Mouse (Mus musculus) 416B (cell line): Measurements from ENCODE around the gene Tmem205.
A peak's percentile ranks its signal among the peaks of the same experiment; 100 is the strongest.

Experiments used
- DNase-seq: peaks from one replicate; pipeline ENCODE4 v3.0.0; 2011; ENCODE audit warnings: low read depth

The Tmem205 gene

DNA sequence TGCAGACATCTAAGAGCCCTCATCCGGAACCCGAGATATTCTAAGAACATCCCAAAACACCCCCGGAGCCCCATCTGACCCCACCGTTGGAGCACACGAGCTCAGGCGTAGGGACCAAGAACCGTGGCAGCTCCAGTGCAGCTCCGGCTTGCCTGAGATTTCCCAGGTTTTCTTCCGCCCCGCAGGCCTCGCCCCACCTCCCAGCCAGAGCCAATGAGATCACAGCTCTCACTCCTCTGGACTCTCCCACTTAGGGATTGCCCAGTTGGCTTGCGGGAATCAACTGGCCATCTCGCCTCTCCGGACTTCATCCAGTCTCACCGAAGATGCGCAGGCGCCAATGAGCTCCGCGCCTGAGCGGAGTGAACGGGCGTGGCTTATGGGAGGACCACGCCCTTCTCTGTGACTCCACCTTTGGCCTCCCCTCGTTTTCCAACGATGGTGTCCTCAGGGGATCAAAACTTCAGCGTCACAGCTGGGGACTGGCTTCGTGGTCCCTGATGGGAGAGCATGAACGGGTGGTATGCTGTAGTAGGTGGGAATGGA is at the start of gene Tmem205, which contains the start of gene Ccdc159:
Gene Tmem205, minus strand, starts transcription at position 349 of the 546 bp plus-strand sequence.
Gene Ccdc159, plus strand, starts transcription at position 264 of the 546 bp plus-strand sequence.
- peak; percentile 99 for DNase-seq

DNA sequence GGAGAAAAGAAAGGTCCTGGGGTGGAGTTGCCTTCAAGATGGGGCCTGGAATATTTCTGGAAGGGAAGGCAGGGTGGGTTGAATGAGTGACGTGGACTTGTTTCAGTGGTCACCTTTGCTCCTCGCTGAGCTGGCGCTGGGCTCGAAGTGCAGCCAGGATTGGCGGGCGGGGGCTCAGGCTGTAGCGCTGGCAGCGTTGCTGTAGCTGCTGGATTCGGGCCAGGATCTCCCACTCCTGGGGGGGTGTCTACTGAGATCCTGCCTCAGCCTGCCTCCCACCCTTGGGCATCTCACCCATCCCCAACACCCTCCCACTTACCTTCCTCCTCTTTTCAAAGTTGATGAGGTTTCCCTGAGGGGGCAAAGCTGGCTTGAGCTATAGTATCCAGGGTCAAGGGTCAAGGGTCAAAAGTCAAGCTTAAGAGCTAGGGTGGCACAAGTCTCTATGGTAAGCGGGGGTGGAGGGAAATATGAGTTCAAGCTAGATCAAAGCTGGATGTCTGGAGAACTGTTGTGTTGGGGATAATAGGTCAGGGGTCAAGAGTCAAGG is 49.3 kb upstream of the Tmem205 start:
- no peak for DNase-seq

DNA sequence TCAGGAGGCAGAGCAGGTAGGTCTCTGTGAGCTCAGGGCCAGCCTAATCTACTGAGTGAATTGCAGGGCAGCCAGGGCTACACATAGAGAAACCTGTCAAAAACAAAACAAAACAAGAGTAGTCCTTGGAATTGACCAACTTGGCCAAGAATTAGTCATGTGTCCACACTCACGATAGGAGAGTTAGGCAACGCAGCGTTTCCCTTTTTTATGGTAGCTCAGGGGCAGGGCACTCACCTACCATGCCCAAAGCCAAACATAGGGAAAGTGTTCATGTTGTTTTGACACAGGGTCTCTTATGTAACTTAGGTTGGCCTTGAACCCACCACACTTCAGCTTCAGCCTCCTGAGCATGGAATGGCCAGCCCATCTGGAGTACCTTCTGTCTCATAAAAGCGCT is 41.9 kb upstream of the Tmem205 start:
- peak; percentile 51 for DNase-seq

DNA sequence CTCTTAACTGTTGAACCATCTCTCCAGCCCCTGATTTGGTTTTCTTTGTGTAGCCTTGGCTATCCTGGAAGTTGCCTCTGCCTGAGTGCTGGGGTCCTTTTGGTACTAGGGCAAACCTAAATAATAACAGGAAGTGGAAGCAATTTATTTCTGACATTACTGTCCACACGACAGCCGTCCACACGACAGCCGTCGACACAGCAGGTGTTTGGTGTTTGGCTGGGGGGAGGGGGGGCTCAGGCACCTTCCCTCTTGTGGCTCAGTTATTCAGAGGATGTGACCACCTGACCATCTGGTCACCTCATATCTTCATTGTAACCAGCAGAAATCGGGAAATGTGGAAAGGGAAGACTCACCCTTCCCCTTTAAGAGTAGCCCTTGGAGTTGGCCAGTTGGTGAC is 41.5 kb upstream of the Tmem205 start:
- no peak for DNase-seq

DNA sequence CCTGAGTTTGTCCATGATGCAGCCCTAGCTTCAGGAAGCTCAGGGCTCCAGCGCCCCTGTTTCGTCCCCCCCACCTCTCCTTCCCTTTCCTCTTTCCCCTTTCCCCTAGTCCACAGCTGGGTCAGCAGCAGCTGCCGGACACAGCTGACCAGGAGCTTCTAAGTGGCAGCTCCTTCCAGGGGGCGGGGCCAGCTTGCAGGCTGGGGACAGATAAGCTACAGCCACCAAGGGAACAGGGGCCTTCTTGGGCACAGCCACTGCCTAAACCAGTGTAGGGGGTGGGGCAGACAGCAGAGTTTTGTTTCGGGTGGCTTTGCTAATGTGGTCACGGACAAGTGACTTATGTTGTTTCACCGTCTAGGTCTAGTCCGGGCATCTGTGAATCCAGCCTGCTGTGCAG is 36.1 kb upstream of the Tmem205 start, which contains the start of gene Epor:
Gene Epor, minus strand, starts transcription at position 90 of the 400 bp plus-strand sequence.
- peak; percentile 82 for DNase-seq

DNA sequence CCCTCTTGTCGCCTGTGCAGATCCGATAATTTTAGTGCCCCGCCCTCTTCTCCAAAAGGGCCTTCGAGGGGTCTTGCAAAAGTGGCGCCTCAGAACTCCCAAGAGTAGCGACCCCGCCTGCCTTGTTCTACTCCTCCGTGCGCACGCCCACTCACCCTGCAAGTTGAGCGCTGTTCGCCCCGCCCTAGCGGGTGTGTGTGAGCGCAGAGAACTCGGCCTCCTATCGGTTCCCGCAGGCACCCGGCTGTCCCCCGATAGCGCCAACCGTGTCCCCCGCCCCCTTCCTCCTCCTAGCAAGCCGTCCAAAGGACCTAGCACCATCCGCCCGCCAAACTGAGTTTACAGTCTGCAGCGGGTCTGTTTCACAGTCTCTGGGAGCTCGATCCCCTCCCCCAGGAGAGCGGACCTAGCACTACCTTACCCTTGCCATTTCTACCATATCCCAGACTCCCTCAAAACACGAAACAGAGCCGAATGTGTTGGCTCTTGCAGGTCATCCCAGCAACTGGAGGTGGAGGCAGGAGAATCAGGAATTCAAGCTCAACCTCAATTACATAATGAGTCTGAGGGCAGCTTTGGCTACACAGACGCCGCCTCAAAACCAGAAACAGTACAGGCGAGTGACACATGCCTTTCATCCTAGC is 35.2 kb upstream of the Tmem205 start:
- peak; percentile 85 for DNase-seq

DNA sequence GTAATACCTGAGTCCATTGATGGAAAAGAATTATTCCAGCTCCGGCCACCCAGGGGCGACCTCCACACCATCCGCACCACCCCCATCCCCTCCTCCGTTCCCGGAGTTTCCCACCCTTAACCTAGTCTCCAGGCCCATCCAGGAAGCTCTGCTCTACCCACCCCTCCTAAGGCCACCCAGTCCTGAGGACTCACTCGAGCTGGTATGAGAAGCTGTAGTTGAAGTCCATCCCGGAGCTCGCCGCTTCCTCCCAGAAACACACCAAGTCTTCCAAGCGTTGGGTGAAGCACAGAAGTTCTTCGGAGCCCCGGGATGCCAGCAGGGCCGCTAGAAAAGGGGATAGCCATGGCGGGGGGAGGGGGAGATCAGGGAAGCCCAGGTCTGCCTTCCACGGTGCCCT is 34.7 kb upstream of the Tmem205 start:
- DNase-seq: no peak

DNA sequence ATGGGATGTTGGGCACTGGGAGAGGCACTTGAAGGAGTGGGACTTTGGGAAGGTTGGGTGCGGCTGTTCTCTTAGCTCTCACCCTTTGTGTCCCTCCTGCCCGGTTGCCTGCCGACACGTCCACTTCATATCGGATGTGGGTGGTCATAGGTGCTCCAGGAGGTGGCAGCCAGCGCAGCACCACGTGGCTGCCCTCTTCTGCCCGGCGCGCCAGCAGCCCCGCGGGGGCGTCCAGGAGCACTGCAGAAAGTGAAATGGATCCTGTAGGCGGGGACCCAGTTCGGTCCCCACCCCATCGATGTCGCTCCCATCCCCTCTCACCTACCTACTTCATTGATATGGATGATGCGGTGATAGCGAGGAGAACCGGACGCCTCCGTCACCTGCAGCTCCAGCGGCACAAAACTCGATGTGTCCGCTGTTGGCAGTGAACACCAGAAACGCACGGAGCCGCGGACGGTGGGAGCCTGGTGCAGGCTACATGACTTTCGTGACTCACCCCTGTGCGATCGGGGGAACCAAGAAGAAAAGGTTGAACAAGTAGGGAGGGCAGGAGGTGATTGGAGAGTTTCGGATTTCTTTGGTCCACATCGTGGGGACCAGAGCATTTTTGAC is 34.1 kb upstream of the Tmem205 start:
- no peak for DNase-seq

DNA sequence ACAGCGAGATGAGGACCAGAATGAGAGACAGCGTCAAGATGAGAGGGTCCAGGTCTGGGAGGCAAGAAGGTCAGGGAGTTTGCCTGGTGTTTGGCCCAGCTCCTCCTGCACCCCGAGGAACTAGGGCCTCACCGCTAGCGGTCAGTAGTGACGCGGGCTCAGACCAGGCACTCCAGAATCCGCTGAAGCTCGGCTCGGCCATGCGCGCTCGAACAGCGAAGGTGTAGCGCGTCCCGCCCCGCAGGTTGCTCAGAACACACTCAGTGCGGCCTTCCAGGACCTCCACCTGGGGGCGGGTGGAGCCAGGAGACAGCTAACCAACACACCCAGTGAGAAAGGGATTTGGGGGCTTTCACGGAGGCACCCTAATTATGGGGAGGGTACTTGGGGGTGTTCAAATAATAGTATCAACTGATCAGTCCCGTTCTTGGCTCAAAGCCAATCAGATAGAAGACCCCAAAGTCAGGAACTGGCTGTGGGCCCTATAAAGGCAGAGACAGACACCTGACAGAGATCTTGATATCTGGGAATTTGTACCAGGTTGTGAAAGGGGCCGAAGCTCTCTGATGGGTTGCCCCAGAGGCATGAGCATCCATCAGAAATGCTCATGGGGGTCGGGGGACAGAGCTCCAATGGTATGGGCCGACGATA is 33.3 kb upstream of the Tmem205 start:
- no peak for DNase-seq

DNA sequence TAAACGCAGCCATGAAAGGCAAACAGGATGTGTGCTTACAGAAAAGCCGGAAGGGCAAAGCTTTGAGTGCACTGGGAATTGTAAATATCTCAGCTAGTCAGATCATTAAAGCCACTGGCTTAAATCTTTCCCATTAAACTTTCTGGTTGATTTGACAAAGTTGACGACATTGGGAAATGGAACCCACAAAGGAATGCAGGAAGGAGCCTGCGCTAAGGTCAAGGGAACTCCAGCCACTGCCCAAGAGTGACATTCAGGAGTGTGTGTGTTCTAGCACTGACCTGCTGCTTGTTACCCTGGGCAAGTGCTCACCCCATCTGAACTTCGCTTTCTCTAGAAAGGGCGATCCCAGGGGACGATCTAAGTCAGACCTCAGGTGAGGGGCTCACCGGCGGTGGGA is 32.8 kb upstream of the Tmem205 start:
- DNase-seq: no peak

DNA sequence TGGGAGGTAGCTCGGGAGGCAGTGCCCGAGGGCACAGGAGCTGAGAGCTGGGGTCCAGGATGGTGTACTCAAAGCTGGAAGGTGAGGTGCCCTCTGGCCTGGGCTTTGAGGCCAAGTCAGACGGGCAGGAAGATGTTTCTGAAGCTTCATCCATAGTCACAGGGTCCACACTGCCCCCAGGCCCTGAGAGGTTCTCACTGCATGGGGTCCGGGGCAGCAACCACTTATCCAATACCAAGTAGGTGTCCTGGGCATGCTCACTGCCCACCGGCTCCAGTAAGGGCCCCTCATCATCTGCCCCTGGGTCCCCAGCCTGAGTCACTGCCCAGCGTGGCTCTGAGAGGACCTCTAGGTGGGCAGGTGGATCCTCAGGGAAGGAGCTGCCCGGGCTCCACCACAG is 31.9 kb upstream of the Tmem205 start:
- DNase-seq: no peak

DNA sequence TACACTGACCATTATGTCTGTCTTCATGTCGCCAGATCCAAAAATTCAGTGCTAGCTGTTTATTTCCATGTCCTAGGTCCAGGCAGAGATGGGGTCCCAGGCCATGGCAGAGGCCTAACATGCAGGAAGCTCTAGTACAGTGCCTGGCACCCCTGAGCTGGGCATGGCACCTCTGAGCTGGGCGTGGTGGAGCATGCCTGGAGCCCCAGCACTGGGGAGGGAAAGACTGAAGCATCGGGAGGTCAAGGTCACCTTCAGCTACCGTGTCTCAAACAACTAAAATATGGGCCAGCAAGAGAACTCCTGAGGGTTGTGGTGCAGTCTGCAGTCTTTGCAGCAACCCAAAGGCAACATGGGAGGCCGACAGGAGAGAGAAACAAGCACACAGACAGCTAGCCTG is 31.0 kb upstream of the Tmem205 start:
- no peak for DNase-seq

DNA sequence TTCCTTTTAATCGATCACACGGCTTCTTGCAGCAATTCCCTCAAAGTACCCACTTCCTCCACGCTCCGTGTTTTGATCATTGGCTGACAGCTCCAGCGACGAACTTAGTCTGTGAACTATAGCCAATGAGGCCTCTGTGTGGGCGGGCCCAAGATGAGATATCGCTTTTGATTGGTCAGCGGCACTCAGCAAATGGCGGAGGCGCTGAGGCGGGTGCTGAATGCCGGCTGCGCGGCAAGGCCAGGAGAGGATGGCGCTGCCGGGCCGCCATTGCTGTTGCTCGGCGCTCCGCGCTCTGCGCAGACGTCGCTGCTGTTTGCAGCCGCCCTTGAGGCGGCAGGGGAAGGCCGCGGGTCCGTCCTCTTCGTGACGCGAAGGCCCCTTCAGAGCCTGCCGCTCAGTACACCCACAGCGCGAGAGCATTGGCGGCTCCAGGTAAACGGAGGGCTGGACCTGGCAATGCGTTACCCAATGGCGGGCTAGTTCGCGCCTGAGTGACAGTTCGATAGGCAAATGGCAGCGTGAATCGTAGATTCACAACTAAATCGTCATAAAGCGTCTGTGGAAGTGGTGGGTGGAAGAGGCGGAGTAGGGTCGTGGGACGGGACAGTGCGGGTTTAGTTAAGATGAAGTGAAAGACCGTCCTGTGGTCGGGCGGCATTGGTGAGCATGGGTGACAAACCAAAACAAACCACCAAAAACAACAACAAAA is 28.4 kb upstream of the Tmem205 start, which contains the start of gene Swsap1:
Gene Swsap1, plus strand, starts transcription at position 186 of the 712 bp plus-strand sequence.
- peak; percentile 99 for DNase-seq

DNA sequence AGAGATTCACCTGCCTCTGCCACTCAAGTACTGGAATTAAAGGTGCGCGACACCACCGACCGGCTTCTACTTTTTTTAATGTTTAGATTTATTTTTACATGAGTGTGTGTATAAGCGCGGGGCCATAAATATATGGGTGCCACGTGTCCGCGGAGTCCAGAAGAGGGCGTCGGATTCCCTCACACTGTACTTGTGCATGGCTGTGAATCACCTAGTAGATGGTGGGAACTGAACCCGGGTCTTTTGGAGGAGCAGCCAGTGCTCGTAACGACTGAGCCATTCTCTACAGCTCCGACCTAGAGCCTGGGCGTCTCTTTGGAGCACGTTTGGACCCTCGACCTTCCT is 27.8 kb upstream of the Tmem205 start:
- DNase-seq: no peak

DNA sequence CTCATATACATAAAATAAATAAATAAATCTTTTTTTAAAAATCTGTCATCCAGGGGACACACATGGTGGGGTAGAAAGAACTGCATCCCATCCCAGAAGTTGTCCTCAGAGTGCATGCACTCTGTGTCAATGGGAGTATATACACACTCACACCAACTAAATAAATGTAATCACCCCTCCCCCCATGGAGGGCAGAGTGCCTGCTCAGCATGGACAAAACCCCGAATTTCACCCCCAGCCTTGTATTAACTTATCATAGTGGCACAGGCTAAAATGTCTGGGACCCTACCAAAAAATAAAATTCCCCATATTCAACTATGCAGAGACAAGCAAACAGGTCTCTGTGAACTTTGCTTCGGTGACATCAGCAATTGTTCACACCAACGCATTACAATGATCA is 27.3 kb upstream of the Tmem205 start:
- DNase-seq: no peak

DNA sequence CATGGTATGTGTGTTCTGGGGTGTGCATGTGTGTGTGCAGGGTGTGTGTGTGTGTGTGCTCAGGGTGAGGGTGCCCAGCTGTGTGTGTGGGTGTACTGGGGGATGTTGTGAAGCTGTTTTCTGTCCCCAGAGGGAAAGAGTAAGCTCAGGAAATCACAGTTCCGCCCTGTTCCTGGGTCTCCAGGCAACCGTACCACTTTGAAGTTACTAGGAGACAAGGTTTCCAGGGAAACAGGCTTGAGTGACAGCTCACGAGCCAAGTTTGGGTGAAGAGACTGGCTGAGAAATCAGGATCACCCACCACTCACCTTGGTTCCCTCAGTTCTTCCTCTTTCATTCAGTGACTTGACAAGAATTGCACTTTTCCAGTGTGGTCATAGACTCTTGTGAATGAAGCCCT is 26.2 kb upstream of the Tmem205 start:
- peak; percentile 11 for DNase-seq

DNA sequence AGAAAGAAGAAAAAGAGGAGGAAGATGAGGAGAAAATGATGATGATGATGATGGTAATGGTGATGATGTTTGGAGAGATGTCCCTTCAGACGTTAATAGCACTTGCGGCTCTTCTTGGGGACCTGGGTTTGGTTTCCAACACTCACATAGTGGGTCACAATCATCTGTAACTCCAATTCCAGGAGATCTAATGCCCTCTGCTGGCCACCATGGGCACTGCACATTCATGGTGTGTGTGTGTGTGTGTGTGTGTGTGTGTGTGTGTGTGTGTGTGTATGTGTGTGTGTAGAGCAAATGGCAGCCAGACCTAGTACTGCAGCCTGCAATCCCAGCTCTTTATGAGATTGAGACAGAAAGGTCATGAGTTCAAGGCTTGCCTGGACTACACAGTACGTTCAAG is 24.6 kb upstream of the Tmem205 start:
- peak; percentile 30 for DNase-seq

DNA sequence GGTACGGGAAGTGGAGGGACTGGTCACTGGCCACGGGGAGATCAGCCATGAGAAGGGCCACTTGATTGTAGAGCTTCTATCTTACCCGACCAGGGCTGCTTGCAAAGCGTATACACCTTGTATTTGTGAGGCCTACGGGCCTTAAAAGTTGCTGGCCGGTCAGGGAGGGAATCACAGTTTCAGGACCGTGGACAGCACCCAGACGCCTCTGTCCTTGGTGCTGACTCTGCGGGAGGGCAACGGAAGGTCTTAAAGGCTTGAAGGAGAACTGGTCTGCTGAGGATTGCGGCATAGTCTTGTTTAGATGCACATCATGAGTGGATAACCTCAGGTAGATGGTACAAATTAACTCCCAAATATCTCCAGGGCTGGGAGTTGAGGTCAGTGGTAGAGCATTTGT is 23.0 kb upstream of the Tmem205 start:
- DNase-seq: peak; percentile 66

DNA sequence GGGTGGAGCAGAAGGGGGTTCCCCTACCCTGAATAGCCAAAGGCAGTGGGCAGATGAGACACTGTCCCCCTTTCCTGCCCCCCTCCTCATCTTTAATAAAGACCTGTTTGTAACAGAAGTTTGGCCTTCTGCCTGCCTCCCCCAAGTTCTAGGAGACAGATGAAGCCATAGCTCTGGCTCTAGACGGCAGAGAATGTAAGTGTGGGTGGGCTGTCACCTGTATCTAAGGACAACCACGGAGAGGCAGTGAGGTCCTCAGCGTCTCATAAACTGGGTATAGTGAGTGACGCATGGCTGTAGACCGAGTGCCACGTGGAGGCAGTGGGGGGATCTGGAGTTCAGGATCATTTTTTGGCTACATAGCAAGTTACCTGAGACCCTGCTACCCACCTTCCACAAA is 21.4 kb upstream of the Tmem205 start:
- no peak for DNase-seq

DNA sequence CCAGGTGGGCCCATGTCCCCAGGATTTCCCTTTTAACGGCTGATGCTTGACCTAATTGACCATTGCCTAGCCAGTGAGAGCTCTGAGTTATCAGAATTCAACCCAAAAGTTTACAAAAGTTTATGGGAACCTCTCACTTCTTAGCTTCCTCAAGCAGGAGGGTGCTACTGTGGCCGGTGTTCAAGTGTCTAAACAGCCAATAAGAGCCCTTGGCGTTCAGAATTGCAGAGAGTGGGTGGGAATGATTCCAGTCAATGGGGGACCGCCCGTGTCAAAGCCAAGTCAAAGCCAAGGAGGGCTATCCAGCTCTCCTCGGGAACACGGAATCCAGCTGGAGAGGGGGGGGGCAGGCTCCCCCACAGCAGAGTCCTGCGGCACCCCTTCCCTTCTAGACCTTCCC is 20.8 kb upstream of the Tmem205 start:
- DNase-seq: no peak

DNA sequence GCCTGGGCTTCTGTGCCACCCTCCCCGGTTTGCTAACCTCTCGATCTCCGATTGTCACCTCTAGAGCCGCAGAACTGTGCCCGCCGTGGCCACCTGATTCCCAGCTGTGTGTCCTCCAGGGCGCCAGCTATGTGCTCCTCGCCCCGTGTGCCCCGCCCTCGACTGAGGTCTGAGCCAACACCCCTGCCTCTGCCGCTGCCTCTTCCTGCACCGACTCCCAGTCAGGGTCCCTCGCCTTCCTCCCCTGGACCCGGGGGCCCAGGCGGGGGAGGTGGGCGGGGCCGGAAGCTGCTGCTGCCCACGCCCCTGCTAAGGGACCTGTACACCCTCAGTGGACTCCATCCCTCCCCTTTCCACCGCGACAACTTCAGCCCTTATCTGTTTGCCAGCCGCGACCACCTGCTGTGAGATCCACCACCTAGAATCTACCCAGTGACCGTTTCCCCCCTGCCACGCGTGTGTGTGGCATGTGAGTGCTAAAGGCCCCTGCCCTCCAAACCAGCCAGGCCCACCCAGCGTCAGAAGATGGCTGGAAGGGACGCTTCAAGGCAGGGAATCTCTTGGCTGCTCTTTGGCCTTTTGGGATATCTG is 20.3 kb upstream of the Tmem205 start:
- no peak for DNase-seq

DNA sequence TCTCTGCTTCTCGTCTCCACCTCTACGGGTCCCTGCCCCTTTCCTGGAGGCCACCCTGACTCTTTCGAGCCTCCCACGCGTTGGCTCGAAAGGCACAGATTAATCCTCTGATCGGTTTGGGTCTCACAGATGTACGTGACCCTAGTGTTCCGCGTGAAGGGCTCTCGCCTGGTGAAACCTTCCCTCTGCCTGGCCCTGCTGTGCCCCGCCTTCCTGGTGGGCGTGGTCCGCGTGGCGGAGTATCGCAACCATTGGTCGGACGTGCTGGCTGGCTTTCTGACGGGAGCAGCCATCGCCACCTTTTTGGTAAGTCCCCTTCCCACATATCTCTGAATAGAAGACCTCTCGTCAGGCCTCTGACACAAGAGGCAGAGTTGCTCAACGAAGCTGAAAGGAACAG is 16.9 kb upstream of the Tmem205 start:
- DNase-seq: no peak
